Mouse (Mus musculus) macrophage (primary cell): Measurements from ENCODE around the gene G6pc2. TPM values are rescaled to one million over a fixed set of nuclear protein-coding genes. Genes with fewer than 3 reads are reported as not detected.

Experiments
- H3K27ac ChIP-seq: fragments of 350-480 bp; formaldehyde crosslinking; 2 replicates; pipeline ENCODE4 v1.9.0; 2021
- H3K36me3 ChIP-seq: fragments of 350-480 bp; formaldehyde crosslinking; 2 replicates; pipeline ENCODE4 v1.9.0; 2021; ENCODE audit errors: inconsistent target
- H3K4me3 ChIP-seq: fragments of 350-480 bp; formaldehyde crosslinking; 2 replicates; pipeline ENCODE4 v1.9.0; 2021; ENCODE audit errors: inconsistent target
- H3K79me2 ChIP-seq: fragments of 350-480 bp; formaldehyde crosslinking; 2 replicates; pipeline ENCODE4 v1.9.0; 2021; ENCODE audit errors: inconsistent target
- WGBS: methylation state at CpG from one replicate; pipeline ENCODE4 v1.1.7; 2026; ENCODE audit warnings: inconsistent platforms; ENCODE audit not compliant: missing documents; 5-methylcytosine and 5-hydroxymethylcytosine counted together
- polyA plus RNA-seq: library from polyadenylated mRNA; stranded (reverse); fragments of 250-400 nt; gene quantifications from 3 replicates; pipeline ENCODE4 v1.2.4, GENCODE M21; 2018; ENCODE audit warnings: inconsistent platforms

G6pc2 gene
- polyA plus RNA-seq, 1 experiment from 2014 or later = not detected

DNA sequence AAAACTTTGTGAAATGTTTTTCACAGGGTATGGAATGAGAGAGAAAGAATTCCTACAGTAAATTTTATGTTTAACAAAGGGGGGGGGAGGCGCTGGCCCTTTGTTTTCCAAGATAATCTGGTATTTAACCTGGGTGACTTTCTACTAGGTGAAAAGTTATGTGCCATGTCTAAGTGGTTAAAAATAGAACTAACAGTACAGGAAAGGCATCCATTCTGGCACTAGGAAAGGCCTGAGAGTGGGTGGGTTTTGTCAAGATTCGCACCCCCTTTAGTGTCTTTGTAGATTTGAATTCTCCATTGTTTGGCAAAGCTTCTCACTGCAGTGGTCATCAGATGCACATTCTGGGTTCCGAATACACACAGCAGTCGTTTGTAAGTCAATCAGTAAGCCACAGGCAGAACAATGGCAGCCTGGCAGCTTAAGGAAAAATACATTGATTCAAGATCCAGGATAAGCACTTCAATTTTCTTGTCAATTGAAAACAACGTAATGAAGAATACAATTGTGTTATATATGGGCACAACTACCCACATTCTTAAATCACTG is 11.1 kb downstream of the G6pc2 start:
- no peak overlapping the region for H3K27ac ChIP-seq
- WGBS = 91% methylated on average over 5 of the region's 5 CpGs
- no peaks in the 10 kb centered on the region for H3K36me3 ChIP-seq
- H3K4me3 ChIP-seq = no peak overlapping the region
- no peaks in the 10 kb centered on the region for H3K79me2 ChIP-seq

DNA sequence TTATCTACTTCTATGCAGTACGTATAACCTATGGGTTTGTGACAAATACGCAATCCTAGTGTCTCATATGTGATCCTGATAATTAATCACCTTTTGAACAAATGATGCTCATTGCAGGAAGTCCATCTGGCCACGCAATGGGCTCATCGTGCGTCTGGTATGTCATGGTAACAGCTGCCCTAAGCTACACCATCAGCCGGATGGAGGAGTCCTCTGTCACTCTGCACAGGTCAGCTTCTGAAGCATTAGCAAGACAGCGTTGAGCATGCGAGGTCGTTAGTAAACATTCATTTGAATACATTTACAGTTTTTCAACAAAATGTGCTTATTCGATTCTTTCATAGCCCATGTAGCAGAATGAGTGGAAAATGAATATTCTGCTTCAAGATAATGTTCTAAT is 11.9 kb downstream of the G6pc2 start:
- no peak overlapping the region for H3K27ac ChIP-seq
- no peaks in the 10 kb centered on the region for H3K79me2 ChIP-seq
- 94% methylated on average over 10 of the region's 10 CpGs for WGBS
- H3K4me3 ChIP-seq = no peak overlapping the region
- no peaks in the 10 kb centered on the region for H3K36me3 ChIP-seq

DNA sequence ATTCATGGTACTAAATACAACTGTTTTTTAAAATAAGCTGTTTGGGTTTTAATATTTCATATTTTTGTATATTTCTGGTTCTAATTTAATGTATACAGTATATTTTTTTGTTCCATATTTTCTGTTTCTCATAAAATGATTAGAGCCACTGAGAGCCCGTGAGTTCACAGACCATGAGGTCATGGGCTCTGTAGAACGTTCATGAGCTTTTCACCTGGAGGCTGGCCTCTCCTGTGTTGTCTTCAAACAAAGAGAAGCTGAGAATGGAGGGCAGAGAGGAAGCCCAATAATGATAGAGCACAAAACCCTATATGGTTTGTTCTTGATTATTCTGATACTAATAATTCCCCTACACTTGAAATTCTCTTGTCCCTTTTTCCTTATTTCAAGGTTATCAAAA is 13.9 kb downstream of the G6pc2 start:
- Histone ChIP-seq H3K27ac (no peak overlapping the region), H3K4me3 (no peak overlapping the region), H3K79me2 (no peaks in the 10 kb centered on the region), H3K36me3 (no peaks in the 10 kb centered on the region)
- 74% methylated on average over 2 of the region's 2 CpGs for WGBS

DNA sequence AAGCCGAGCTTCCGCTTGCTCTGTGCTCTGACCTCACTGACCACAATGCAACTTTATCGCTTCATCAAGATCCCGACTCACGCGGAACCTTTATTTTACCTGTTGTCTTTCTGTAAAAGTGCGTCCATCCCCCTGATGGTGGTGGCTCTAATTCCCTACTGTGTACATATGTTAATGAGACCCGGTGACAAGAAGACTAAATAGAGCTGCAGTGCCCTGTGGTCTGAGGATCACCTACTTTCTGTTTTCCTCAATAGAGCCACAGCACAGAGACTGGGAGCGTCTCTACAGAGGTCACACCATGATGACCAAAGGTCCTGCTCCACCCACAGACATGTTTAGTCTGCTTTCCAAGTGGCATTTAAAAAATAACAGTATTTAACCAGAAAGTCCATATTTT is 16.0 kb downstream of the G6pc2 start:
- Histone ChIP-seq H3K36me3 (no peaks in the 10 kb centered on the region), H3K27ac (no peak overlapping the region), H3K79me2 (no peaks in the 10 kb centered on the region), H3K4me3 (no peak overlapping the region)
- WGBS = 88% methylated on average over 9 of the region's 9 CpGs

DNA sequence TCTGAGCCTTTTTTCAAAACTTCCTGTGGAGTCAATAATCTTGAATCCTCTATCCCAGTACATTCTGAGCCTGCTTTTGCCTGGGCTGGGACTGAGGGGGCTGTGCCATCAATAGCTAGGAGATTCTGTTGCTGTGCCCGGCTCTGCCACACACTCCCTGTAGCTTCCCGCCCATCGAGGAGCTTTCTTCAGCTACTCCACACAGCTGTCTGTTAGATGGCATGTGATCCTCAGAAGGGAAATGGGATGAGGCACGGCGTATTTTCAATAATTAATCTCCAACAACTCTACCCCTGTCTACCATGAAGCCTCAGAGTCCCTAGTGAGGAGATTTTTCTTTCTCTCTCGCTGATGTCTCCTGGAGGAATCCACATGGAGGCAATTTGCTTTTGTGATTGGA is 17.8 kb downstream of the G6pc2 start:
- WGBS = 95% methylated on average over 6 of the region's 6 CpGs
- no peak overlapping the region for H3K27ac ChIP-seq
- H3K36me3 ChIP-seq = no peaks in the 10 kb centered on the region
- H3K4me3 ChIP-seq = no peak overlapping the region
- no peaks in the 10 kb centered on the region for H3K79me2 ChIP-seq

DNA sequence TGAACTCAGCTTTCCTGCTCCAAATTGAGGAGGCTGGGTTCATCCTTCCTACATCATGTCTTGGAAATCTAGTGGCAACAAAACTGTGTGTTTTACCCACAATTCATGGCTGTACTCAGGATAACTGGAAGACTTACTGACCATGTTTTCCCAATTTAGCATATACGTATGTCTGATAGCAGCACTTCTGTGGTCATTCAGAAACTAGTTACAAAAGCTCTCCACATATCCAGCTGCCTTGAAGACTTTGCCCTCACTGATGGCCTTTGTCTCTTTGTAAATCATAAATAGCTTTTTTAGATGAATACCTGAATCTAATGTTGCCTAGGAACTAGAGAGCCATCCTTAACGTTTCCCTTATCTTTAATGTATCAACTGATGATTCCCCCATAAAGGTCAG is 19.3 kb downstream of the G6pc2 start:
- 81% methylated on average over 2 of the region's 2 CpGs for WGBS
- no peaks in the 10 kb centered on the region for H3K79me2 ChIP-seq
- H3K4me3 ChIP-seq = no peak overlapping the region
- no peaks in the 10 kb centered on the region for H3K36me3 ChIP-seq
- H3K27ac ChIP-seq = no peak overlapping the region

DNA sequence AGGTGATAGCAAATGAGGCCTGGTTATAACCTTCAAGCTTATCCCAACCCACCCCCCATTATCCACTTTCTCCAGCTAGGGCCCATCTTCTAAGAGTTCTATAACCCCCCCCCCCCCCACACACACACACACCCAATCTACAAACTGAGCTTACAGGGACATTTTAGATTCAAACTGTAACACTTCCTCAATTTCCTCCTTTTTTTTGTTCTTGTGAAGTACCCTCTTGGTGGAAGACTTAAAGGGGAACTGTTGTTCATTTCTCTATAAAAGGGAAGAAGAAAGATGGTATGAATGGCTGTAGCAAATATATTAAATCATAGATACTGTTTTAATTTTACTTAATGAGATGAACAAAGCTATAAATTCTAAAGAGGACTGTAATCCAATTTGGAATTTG is 21.2 kb downstream of the G6pc2 start:
- Histone ChIP-seq H3K27ac (no peak overlapping the region), H3K36me3 (no peaks in the 10 kb centered on the region), H3K4me3 (no peak overlapping the region), H3K79me2 (no peaks in the 10 kb centered on the region)

DNA sequence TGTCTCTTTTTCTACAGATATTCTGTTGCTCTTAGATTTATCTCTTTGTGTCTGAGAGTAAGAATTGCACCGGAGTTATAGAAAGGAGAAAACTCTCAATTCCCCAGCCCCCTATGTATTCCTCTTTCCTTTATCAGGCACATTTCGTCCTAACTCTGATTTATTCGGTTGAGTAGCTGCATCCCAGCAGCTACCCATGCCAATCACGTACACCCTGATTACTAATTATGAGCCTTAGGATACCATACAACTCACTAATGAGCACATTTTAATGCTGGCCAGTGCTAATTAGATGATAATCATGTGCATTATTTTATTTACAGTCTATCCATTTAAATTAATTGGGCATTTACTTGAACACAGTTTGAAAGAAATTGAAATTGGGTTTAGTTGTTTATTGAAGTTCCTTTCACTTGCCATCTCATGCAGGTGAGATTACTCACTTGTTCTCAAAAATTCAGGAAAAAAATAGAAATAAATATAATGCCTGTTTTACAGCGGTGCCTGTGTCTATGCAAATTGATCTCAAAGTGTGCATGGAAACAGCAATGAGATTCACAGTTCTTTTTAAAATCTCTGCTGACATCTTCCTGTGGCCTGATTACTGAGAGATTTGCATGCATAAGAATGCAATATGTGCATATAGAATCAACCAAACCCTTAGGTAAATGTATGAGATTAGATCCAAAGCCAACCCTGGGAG is 24.3 kb downstream of the G6pc2 start:
- H3K36me3 ChIP-seq = no peaks in the 10 kb centered on the region
- H3K4me3 ChIP-seq = no peak overlapping the region
- H3K79me2 ChIP-seq = no peaks in the 10 kb centered on the region
- WGBS = 95% methylated on average over 5 of the region's 5 CpGs
- no peak overlapping the region for H3K27ac ChIP-seq

DNA sequence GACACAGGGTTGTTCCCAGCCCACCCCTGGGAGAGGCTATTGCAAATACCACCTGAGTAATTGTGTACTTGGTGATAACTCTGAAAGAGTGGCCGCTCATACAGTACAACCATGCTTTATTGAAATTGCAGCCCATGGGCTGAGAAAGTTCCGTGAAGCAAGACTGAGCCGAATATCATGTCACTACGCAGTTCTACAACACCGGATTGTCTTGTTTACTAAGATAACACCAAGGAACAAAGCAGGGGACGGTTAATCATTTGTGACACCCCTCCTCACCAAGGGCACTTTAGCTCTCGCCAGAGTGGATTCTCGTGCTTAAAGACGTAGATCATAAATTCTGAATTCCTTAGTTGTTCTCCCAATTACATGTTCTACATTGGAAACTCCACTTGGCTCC is 28.4 kb downstream of the G6pc2 start:
- no peak overlapping the region for H3K4me3 ChIP-seq
- H3K36me3 ChIP-seq = no peaks in the 10 kb centered on the region
- H3K79me2 ChIP-seq = no peaks in the 10 kb centered on the region
- no peak overlapping the region for H3K27ac ChIP-seq
- 93% methylated on average over 9 of the region's 9 CpGs for WGBS

DNA sequence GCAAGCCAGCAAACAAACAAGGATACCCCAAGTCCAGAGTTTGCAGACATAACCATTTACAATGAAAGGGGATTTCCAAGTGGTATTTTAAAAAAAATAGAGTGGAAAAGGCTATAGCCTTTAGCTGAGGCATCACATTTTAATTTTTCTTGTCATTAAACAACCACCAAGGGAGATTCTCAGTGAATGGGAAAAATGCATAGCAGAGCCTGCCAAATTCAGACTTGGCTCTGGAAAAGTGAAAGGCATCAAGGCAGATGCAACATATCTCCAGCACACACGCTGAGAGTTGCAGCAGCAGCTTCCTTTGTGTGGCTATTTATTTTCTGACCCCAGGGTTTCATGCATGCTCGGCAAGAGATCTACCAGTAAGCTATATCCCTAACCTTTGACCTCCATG is 34.1 kb downstream of the G6pc2 start:
- 92% methylated on average over 2 of the region's 2 CpGs for WGBS
- H3K27ac ChIP-seq = no peak overlapping the region
- H3K4me3 ChIP-seq = no peak overlapping the region
- H3K79me2 ChIP-seq = no peaks in the 10 kb centered on the region
- H3K36me3 ChIP-seq = no peaks in the 10 kb centered on the region

DNA sequence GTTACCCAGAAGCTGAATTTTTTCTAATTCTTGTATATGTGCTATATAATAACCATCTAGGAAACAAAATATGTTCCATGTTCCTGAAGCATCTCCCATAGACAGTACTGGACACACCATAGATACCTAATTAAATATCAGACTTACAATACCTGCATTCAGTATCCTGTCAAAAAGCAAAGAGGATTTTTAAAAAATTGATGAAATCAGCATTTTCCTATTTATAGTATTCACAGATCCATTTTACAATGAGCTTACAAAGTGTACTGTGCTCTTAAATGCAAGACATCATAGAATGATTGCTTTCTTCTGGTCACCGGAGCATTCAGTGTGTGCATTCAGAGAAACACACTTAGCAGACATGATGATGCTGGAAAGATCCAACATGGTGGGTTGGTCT is 36.2 kb downstream of the G6pc2 start:
- Histone ChIP-seq H3K27ac (no peak overlapping the region), H3K4me3 (no peak overlapping the region), H3K79me2 (no peaks in the 10 kb centered on the region), H3K36me3 (no peaks in the 10 kb centered on the region)
- 100% methylated on average over 1 of the region's 1 CpGs for WGBS

DNA sequence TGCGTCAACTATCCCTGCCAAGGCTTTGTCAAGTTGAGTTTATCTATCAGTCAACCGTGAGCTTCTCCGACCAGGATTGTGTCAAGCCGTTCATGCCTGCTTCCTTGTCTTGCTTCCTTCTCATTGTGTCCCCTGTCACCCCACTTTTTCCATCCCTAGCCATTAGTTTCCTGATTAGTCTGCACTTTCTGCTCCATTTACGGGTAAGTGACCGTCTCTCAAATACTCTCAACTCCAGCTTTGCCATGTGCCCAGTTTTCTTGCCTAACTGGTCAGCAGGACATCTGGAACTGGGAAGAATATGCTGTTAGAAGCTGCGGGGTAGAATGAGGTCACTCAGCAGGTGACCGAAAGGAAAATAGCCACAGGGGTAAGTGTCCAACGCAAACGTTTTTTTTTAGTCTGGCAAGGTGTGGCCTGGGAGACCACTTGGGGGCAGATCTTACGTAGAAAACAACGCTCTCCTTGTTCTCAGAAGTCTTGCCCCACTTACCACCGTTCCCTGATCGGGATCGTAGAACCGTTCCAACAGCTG is 37.4 kb downstream of the G6pc2 start:
- WGBS = 84% methylated on average over 16 of the region's 16 CpGs
- Histone ChIP-seq H3K36me3 (no peaks in the 10 kb centered on the region), H3K27ac (no peak overlapping the region), H3K79me2 (no peaks in the 10 kb centered on the region), H3K4me3 (no peak overlapping the region)

DNA sequence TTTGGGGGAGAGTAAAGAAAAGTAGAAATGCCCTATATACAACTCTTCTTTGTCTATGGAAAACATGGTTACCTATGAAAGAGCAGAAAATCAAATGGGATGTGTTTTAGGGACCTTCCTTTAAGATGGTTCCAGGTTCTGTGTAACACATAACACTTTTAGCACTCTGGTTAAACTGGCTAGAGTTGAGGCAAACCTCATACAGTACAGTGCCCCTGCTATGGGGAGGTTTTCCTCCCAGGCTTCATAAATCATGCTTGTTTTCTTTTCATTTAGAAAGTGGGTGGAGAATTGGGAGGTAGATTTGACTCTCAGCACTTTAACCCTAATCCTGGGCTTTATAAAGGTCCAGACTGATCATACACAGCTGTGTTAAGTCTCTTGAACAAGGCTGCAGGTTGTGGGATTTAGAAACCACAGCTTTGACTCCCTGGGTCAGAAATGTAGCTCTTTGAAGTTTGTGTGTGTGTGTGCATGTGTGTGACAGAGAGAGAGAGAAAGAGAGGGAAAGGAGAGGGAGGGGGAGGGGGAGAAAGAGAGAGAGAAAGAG is 53.3 kb downstream of the G6pc2 start:
- no peak overlapping the region for H3K27ac ChIP-seq
- H3K4me3 ChIP-seq = no peak overlapping the region
- no peaks in the 10 kb centered on the region for H3K36me3 ChIP-seq
- no peaks in the 10 kb centered on the region for H3K79me2 ChIP-seq

DNA sequence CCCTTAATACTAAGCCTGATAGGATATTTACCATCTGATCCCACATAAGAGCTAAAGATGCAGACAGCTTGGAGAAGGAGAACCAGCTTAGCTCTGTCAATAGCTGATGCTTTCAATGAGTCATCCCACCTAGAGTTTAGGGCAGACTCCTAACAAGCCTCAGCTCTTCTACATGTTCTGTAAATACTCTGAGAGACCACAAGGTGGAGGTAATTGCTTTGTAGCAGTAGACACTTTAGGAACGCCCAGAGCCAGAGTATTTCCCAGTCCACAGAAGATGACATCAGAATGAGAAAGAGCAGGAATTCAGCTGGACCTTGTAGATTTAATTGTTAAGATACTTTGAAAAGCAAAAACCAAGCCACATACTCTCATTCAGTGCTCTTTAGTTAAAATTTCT is 65.0 kb downstream of the G6pc2 start:
- Histone ChIP-seq H3K4me3 (no peak overlapping the region), H3K79me2 (no peaks in the 10 kb centered on the region), H3K36me3 (no peaks in the 10 kb centered on the region), H3K27ac (no peak overlapping the region)
- WGBS = 6% methylated on average over 1 of the region's 1 CpGs
